Mouse (Mus musculus): ENCODE measurements around the gene C330007P06Rik.

Gene C330007P06Rik

GRCm38 (mm10) chrX:36837069-36837676, 36.7 kb downstream of the C330007P06Rik start:
- DNase-seq (ENCODE audit: low spot score in 2 of 2) = no peak

DNA sequence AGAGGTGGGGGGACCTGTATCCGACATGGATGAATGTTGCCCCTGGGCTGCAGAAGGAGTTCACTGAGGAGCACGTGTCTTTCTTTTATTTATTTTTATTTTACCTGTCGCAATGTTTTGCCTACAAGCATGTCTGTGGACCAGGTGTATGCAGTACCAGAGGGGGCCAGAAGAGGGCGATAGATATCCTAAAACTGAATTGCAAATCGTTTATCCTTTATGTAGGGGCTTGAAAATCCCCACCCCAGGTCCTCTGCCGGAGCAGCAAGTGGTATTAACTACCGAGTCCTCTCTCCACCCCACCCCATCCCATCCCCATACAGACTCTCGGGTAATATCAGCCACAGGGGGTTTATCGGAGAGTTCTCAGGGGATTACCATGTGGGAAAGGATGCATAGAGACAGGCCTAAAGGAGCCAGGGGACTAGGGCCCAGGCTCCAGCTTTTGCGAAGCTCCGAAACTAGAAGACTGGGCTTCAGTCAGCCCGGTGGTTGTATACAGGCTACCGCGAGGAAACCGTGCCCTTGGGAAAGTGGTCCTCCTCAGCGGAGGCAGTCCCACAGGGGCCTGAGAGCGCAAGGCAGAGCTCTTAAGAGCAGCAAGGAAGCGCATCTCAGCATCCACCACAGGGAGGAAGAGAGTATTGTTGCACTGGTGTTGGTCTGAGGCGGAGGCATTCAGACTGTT, 40.4 kb downstream of the C330007P06Rik start:
- peak; percentile 55 to 79 for DNase-seq (ENCODE audit: low spot score in 2 of 2)

- no peak for DNase-seq (ENCODE audit: low spot score in 2 of 2)
Observed at GRCm38 (mm10) chrX:36831632-36832031, 42.3 kb downstream of the C330007P06Rik start.

DNA sequence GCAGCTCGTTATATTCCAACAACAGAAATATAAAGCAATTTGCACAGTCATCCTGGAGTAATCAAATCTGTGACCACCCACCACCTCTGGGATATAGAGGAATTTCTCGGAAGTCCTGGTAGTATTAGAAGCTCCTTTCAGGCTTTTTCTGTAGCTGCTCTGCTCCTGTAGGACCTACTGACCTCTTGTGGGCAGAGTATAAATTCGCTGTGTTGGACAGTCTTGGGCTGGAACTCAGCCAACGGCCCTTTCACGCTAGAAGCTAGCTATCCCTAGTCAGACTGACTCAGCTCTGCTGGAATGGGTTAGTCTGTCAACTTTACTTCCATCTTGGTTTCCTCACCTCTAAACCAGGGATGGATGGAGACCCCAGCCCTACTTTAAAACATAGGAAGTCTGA, 43.6 kb downstream of the C330007P06Rik start:
- DNase-seq (ENCODE audit: low spot score in 2 of 2) = peak in 1 of 2 experiments; percentile 34

DNA sequence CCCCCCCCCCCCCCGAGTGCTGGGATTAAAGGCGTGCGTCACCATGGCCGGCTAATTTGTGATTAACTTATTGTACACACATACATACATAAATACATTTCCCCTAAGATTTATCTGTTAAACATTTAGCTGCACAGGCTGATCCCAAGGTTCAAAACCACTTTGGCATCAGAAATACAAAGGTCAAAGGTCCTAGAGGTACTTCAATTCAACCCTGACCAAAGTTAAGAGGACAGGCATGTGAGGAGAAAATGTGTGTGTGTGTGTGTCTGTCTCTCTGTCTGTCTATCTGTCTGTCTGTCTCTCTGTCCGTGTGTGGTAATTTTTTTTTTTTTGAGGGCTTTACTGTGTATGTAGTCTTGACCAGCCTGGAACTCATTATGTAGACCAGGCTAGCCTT, 47.0 kb downstream of the C330007P06Rik start:
- no peak for DNase-seq (ENCODE audit: low spot score in 2 of 2)

- DNase-seq (ENCODE audit: low spot score in 2 of 2) = no peak
Observed at GRCm38 (mm10) chrX:36825032-36825431, 48.9 kb downstream of the C330007P06Rik start.

- DNase-seq (ENCODE audit: low spot score in 2 of 2) = no peak
Observed at GRCm38 (mm10) chrX:36823932-36824711, 49.8 kb downstream of the C330007P06Rik start.

DNA sequence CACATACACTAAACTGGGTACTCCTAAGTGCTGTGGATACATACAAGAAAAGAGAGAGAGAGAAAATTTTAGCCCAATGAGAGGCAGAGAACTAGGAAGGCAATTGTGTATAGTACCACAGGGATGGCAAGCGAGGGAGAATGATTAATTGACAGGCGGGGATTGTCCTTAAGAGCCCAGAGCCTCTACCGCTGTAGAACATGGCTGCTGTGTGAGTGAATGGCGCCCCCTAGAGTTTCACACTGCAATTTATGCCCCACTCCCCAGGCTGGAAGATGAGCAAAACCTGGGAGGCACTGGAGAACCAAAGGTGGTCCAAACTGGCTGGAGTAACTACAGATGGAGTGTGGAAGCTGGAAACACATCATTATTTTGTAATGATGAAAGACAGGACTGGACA, 53.7 kb downstream of the C330007P06Rik start:
- DNase-seq (ENCODE audit: low spot score in 2 of 2) = peak; percentile 23 to 41

DNA sequence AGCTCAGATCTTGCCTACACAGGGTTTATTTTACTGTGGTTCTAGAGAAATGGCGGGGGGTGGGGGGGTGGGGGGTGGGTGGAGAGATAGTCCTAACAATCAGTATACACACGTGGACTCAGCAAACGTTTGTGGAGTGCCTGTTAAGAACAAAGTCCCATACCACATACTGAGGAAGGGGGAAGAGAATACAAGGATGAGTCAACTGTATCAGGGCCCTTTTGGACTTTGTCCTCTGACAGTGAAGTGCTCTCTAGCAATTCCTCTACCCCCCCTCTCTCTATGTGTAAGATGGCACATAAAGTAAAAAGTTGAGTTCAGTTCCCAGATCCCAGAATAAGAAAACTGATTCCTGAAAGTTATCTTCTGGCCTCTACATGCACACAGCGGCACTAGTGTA, 54.3 kb downstream of the C330007P06Rik start:
- DNase-seq (ENCODE audit: low spot score in 2 of 2) = no peak

DNA sequence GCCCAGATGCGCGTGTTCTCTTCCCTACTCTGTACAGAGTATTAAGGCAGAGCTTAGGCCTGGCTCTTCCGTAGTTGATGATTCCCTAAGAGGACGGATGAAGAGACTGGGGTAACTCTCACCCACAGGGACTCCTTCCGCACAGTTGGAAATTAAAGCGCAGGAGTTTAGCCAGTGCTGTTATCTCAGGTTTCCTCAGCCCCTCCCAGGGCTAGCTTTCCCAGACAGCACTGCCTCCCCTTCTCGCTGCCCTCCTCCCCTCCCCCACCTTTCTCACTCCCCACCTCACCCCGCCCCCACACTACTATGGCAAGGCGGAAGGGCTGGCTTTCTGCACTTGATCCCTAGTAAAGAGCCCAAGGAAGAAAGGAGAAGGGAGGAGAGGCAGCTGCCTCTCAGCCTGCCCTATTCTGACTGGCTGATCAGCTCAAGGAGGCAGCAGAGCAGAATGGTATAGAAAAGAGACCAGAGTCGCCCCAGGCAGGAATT, 56.9 kb downstream of the C330007P06Rik start:
- peak in 1 of 2 experiments; percentile 25 for DNase-seq (ENCODE audit: low spot score in 2 of 2)

DNA sequence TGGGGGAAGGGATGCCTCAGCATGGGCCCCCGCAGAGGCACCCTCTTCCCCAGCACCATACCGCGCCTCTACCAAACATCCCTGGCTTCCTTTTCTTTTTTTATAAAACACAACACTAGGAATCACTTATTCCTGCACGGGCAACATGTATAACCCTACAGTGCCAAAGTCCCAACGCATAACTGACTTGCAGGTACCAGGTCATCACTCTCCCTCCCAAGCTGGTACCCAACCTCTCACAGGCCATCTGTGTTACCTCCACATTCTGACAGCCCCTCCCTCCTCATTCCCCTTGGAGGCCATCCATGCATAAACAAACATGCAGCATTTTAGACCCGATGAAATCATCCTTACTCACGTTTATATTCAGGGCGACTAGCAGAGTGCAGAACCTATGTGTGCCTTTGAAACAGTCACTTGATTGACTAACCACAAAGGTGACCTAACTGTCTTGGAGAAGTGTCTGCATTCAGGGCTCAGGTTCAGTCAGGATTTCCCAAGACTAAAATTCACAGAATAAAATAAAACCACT, 57.5 kb downstream of the C330007P06Rik start:
- DNase-seq (ENCODE audit: low spot score in 2 of 2) = no peak

DNA sequence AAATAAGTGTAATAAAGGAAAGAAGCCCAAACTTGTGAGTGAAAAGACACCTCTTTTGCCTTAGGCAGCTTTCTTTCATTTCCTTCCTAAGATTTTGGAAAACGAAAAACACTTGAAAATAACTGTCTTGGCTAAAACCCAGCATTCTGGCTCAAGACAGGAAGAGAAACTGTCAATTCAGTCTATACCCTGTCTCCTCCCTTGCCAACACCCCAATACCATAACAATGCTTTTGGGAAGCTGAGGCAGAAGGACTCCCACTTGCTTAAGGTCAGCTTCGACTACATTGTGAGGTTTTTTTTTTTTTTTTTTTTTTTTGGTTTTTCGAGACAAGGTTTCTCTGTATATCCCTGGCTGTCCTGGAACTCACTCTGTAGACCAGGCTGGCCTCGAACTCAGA, 58.5 kb downstream of the C330007P06Rik start:
- DNase-seq (ENCODE audit: low spot score in 2 of 2) = no peak

DNA sequence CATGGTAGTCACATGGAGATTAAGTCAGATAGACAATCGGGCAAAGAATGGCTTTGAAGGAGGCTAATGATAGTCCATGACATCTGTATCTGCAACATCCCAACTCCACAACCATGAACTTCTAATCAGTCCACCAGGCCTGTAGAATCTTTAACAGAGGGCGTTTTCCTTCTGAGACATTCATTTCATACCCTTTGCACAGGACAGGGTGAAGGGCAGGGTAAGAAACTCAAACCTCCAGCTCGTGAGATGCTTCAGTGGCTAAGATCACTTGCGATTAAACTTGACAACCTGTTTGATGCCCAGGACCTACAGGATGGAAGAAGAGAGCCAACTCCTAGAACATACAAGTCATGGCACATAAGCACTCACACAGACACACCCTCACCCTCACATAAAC, 58.9 kb downstream of the C330007P06Rik start:
- no peak for DNase-seq (ENCODE audit: low spot score in 2 of 2)

- no peak for DNase-seq (ENCODE audit: low spot score in 2 of 2)
Observed at GRCm38 (mm10) chrX:36814161-36814836, 59.6 kb downstream of the C330007P06Rik start.

DNA sequence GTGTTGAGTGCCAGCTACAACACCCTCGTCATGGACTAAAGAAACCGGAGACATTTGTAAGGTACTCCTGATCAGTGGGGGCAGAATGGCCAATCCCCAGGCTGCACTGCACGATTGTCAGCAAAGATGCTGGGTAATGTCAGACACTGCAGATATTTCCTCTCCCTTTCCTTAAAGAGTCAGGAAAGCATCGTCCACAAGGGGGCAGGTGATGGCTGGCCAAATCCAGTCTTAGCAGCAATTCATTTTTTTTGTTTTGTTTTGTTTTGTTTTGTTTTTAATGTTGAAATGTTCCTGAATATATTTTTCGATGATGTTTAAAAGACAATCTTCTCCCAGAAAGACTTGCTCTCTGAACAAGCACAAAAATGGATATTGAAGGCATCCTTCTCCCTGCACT, 62.5 kb downstream of the C330007P06Rik start:
- DNase-seq (ENCODE audit: low spot score in 2 of 2) = peak in 1 of 2 experiments; percentile 29

GRCm38 (mm10) chrX:36808318-36808683, 65.6 kb downstream of the C330007P06Rik start:
- DNase-seq (ENCODE audit: low spot score in 2 of 2) = no peak

DNA sequence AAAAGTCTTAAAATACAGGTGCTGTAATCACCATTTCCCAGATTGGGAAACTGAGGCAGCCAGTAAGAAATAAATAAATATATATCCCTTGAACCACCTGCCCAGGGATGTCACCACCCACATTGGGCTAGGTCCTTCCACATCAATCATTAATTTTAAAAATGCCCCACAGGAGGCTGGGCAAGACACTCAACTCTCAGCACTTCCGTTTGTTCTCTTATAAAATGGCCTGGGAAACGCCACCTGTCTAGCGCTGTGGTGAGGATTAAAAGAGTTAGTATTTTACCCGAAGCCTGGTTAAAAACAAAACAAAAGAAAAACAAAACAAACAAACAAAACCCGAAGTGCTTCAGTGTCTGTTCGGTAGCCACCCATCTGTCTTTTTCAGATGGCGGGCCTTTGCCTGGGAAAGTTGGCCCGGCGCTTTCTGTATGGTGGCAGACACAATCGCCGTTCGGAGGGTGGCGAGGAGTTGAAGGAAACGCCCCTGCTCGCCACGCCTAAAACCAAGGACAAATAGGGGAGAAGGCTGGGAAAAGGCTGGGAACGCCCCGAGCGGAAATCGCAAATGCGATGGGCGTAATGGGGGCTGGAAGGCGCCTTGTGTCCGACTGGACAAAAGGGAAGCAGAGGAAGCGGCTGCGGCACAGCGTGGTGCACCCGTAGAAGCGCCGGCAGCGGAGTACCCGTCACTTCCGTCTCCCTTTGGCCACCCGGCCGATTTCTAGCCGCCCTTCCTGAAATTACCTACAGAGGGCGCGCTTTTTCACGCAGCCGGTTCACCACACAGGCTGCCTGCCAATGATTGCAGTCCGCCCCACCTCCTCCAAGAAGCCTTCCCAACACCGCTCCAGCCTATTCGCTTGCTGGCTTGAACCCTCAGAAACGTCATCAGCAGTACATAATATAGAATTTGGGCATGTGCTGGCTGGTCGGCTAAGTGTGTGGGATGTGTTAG, 66.3 kb downstream of the C330007P06Rik start:
- peak; percentile 61 to 90 for DNase-seq (ENCODE audit: low spot score in 2 of 2)

DNA sequence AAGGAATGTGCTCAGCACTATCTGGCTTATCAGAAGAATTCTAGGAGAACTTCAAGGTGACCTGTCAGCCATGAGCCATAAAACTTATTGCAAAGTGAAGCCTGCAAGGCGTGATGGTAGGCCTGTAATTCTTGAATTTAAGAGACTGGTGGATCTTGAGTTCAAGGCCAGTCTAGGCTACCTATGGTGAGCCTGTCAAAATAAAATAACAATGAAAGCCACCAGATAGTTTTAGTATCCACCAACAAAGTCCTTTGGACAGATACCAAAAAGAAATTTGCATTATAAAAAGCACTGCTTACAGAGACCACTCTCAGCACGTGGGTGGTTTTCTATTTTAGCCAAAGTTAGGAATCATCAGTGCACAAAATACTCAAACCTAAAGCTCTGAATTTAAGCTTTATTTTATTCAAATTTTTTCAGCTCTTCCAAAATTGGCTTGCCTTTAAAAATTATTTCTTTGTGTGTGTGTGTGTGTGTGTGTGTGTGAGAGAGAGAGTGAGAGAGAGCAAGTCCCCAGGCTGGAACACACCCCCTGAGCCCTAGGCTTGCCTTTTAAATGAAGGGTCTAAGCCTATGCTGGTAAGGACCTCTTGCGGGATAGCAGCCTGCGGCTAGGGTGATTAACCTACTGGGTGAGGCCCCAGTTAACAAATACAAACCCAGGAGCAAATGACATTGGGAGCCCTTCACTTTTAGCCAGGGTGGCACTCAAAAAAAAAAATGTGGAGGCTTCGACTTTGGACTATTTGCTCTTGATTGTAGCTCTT, 68.3 kb downstream of the C330007P06Rik start:
- DNase-seq (ENCODE audit: low spot score in 2 of 2) = no peak

- DNase-seq (ENCODE audit: low spot score in 2 of 2) = no peak
Observed at GRCm38 (mm10) chrX:36804196-36804595, 69.7 kb downstream of the C330007P06Rik start.

GRCm38 (mm10) chrX:36803189-36803588, 70.7 kb downstream of the C330007P06Rik start:
- DNase-seq (ENCODE audit: low spot score in 2 of 2) = no peak

Data from cerebellum, postnatal 4 days (tissue).